Mouse (Mus musculus) liver, embryonic 14.5 days (tissue): ENCODE data around the gene Hsdl2. TPM values are rescaled to one million over a fixed set of nuclear protein-coding genes. Genes with fewer than 3 reads are reported as not detected.

ENCODE experiments used
- ATAC-seq: fragments of 200-750 bp; cut with Nextera tagmentation; 2 replicates; pipeline ENCODE4 v1.8.0; 2017; ENCODE audit warnings: moderate number of reproducible peaks, mild to moderate bottlenecking, moderate library complexity; ENCODE audit not compliant: insufficient read depth
- DNase-seq, 3 experiments: peaks; one replicate each; pipeline ENCODE4 v3.0.0-alpha.2; 2012 to 2013; ENCODE audit warnings: low read depth in 3 of 3, low spot score in 3 of 3
- H3K27ac ChIP-seq: fragments of 300-500 bp; sonication (generic); 2 replicates; pipeline ENCODE4 v1.5.1; 2014; ENCODE audit warnings: moderate library complexity, mild to moderate bottlenecking, control low read depth, inconsistent platforms
- H3K27me3 ChIP-seq: fragments of 300-500 bp; sonication (generic); 2 replicates; pipeline ENCODE4 v1.6.1; 2014; ENCODE audit warnings: mild to moderate bottlenecking, low read length, moderate library complexity; ENCODE audit not compliant: control insufficient read depth, insufficient read depth
- H3K36me3 ChIP-seq: fragments of 300-500 bp; sonication (generic); replicated peaks from 2 replicates; pipeline ENCODE4 v1.6.1; 2014; ENCODE audit warnings: low read depth; ENCODE audit not compliant: control insufficient read depth, insufficient read depth
- H3K4me1 ChIP-seq, 2 experiments: fragments of 200-500 bp in 1 of 2; fragments of 300-500 bp in 1 of 2; sonication (generic) in 1 of 2; replicated peaks; 2 replicates each; pipeline ENCODE4 v1.6.1; 2012 to 2014; ENCODE audit warnings: antibody characterized with exemption in 1 of 2, inconsistent platforms in 1 of 2, low read length in 1 of 2; ENCODE audit not compliant: control insufficient read depth in 2 of 2, insufficient read depth in 2 of 2
- H3K4me2 ChIP-seq: fragments of 300-500 bp; sonication (generic); 2 replicates; pipeline ENCODE4 v1.6.1; 2014; ENCODE audit warnings: low read depth, mild to moderate bottlenecking, control low read depth, moderate library complexity
- H3K4me3 ChIP-seq, 2 experiments: fragments of 200-500 bp in 1 of 2; fragments of 300-500 bp in 1 of 2; sonication (generic) in 1 of 2; 2 replicates each; pipeline ENCODE4 v1.5.1; 2012 to 2014; ENCODE audit warnings: low read depth in 2 of 2, low read length in 2 of 2, mild to moderate bottlenecking in 2 of 2, control low read depth in 1 of 2, inconsistent platforms in 1 of 2, moderate library complexity in 1 of 2; ENCODE audit not compliant: insufficient read depth in 1 of 2
- H3K9ac ChIP-seq: fragments of 300-500 bp; sonication (generic); replicated peaks from 2 replicates; pipeline ENCODE4 v1.6.1; 2014; ENCODE audit warnings: mild to moderate bottlenecking, control low read depth, moderate library complexity
- H3K9me3 ChIP-seq: fragments of 300-500 bp; sonication (generic); 2 replicates; pipeline ENCODE4 v1.6.1; 2016; ENCODE audit warnings: low read length, mixed read lengths; ENCODE audit not compliant: control insufficient read depth
- CTCF ChIP-seq: IDR thresholded peaks from 2 replicates; pipeline ENCODE4 v1.5.1; 2016; ENCODE audit warnings: antibody characterized with exemption, low read depth, control low read depth
- EP300 ChIP-seq: IDR thresholded peaks from 2 replicates; pipeline ENCODE4 v1.6.1; 2016; ENCODE audit warnings: antibody characterized with exemption, low read depth
- WGBS: fragments of 180-500 bp; shearing (Covaris S2); extraction: QIAGEN DNeasy Blood & Tissue Kit; methylation state at CpG from one replicate; pipeline ENCODE4 v1.1.7; 2014; ENCODE audit not compliant: insufficient replicate concordance; 5-methylcytosine and 5-hydroxymethylcytosine counted together
- polyA plus RNA-seq, 2 experiments: library from polyadenylated mRNA; depleted of rRNA in 1 of 2; stranded (reverse) in 1 of 2; unstranded in 1 of 2; fragments of >200 nt; fragmentation: Nextera tagmentation in 1 of 2; extraction: Ambion mirVana in 1 of 2; gene quantifications; 2 replicates each; pipeline versions ENCODE4 v1.2.1 to v1.2.3; 2012 to 2014

Hsdl2 gene
- polyA plus RNA-seq, 2 experiments, result 10.4 to 16.3 TPM

GRCm38 (mm10) chr4:59652166-59652681, 70.9 kb downstream of the Hsdl2 start:
- ATAC-seq (no peak), DNase-seq (no peak)
- WGBS, result 53% methylated on average over 1 of the region's 1 CpGs
- Histone ChIP-seq H3K4me3 (no peak overlapping the region), H3K9ac (no peak overlapping the region), H3K27me3 (no peaks in the 10 kb centered on the region), H3K9me3 (no peaks in the 10 kb centered on the region), H3K4me1 (peaks cover 15 to 28% of the 10 kb centered on the region in 2 experiments), H3K36me3 (no peaks in the 10 kb centered on the region), H3K27ac (no peak overlapping the region), H3K4me2 (no peak overlapping the region)
- TF ChIP-seq EP300 (no peak), CTCF (no peak)

GRCm38 (mm10) chr4:59656061-59656642, 74.8 kb downstream of the Hsdl2 start:
- Histone ChIP-seq H3K36me3 (no peaks in the 10 kb centered on the region), H3K27ac (no peak overlapping the region), H3K27me3 (no peaks in the 10 kb centered on the region), H3K4me3 (no peak overlapping the region), H3K9me3 (no peaks in the 10 kb centered on the region), H3K4me2 (no peak overlapping the region), H3K4me1 (peaks cover 0 to 10% of the 10 kb centered on the region in 2 experiments; a peak in 2 of 4 replicates), H3K9ac (no peak overlapping the region)
- DNase-seq (no peak), ATAC-seq (no peak)
- TF ChIP-seq CTCF (no peak), EP300 (no peak)
- WGBS, result 70% methylated on average over 5 of the region's 5 CpGs

GRCm38 (mm10) chr4:59662163-59662562, 80.8 kb downstream of the Hsdl2 start:
- Histone ChIP-seq H3K4me1 (peaks cover 9 to 18% of the 10 kb centered on the region in 2 experiments), H3K4me2 (no peak overlapping the region), H3K27me3 (no peaks in the 10 kb centered on the region), H3K9me3 (no peaks in the 10 kb centered on the region; the same call in 1 of the 2 replicates), H3K27ac (no peak overlapping the region), H3K9ac (no peak overlapping the region), H3K36me3 (no peaks in the 10 kb centered on the region), H3K4me3 (no peak overlapping the region)
- WGBS, result 96% methylated on average over 1 of the region's 1 CpGs
- TF ChIP-seq EP300 (no peak), CTCF (no peak)
- ATAC-seq, result no peak
- DNase-seq, result no peak

- Histone ChIP-seq H3K4me3 (no peak overlapping the region), H3K4me1 (peaks cover 13 to 26% of the 10 kb centered on the region in 2 experiments), H3K36me3 (no peaks in the 10 kb centered on the region), H3K27me3 (no peaks in the 10 kb centered on the region), H3K4me2 (no peak overlapping the region), H3K9ac (no peak overlapping the region), H3K27ac (no peak overlapping the region), H3K9me3 (no peaks in the 10 kb centered on the region; the same call in 1 of the 2 replicates)
- TF ChIP-seq CTCF (no peak), EP300 (no peak)
- 0 out of 2 replicates have a peak, but pooled peaks have one; percentile 26 for ATAC-seq
- no peak for DNase-seq
- WGBS, result 72% methylated on average over 6 of the region's 6 CpGs
Measured at GRCm38 (mm10) chr4:59663451-59663850, 82.1 kb downstream of the Hsdl2 start.

GRCm38 (mm10) chr4:59666550-59667317, 85.4 kb downstream of the Hsdl2 start:
- TF ChIP-seq CTCF, result no peak
- no peak for TF ChIP-seq EP300
- H3K9me3 ChIP-seq, result no peaks in the 10 kb centered on the region; the same call in 1 of the 2 replicates
- no peak for DNase-seq
- no peak overlapping the region for H3K4me2 ChIP-seq
- H3K4me3 ChIP-seq, result no peak overlapping the region
- H3K27ac ChIP-seq, result no peak overlapping the region
- WGBS, result 66% methylated on average over 3 of the region's 3 CpGs
- no peak overlapping the region for H3K9ac ChIP-seq
- H3K4me1 ChIP-seq, result peaks cover 22 to 38% of the 10 kb centered on the region in 2 experiments
- ATAC-seq, result no peak
- no peaks in the 10 kb centered on the region for H3K36me3 ChIP-seq
- no peaks in the 10 kb centered on the region for H3K27me3 ChIP-seq
